Comparison of ENCODE assay signal across 1 mouse cellular context in the genomic region with DNA sequence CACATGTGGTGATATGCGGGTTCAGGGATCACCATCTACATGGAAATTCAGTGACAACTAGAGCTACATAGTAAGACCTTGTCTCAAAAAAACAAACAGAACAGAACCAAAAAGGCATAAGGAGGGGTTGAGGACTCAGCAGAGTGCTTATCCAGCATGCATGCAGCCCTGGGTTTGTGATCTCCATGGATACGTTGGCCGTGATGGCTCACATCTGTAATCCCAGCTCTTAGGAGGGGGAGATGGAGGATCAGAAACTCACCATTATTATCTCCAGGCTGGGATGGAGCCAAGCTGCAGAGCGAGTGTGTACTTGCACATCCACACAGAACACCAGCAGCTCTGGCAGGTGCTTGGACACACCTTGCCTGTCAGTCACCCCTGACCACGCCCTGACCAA.
TF ChIP-seq lines count a peak whose summit lies in the region.

No protein-coding gene starts in this region.

TF ChIP-seq in MEL, 35 proteins besides CTCF, POLR2A, EP300 and RAD21:
- TF ChIP-seq POLR2AphosphoS2 (IDR thresholded peaks at IDR 0.05; ENCODE audit: low read length) (no peak), BHLHE40 (IDR thresholded peaks at IDR 0.05; ENCODE audit: borderline replicate concordance, low read depth, low read length) (no peak), UBTF (IDR thresholded peaks at IDR 0.05; ENCODE audit: borderline replicate concordance, insufficient read depth, low read depth, low read length) (no peak), MAZ (IDR thresholded peaks at IDR 0.05; ENCODE audit: low read depth, low read length) (no peak), TBP (IDR thresholded peaks at IDR 0.05; ENCODE audit: low read depth, low read length) (no peak), MYB (IDR thresholded peaks at IDR 0.05; ENCODE audit: low read depth, low read length) (no peak), GATA1 (IDR thresholded peaks at IDR 0.05; ENCODE audit: low read depth, low read length) (no peak), MYC (IDR thresholded peaks at IDR 0.05; ENCODE audit: low read depth, low read length) (no peak), USF2 (IDR thresholded peaks at IDR 0.05; ENCODE audit: borderline replicate concordance in 1 of 2, insufficient read depth in 1 of 2, low read depth in 1 of 2, low read length in 2 of 2) (no peak), HCFC1 (IDR thresholded peaks at IDR 0.05; ENCODE audit: low read depth, low read length) (no peak), CHD1 (IDR thresholded peaks at IDR 0.05; ENCODE audit: low read depth, low read length) (no peak), ETS1 (IDR thresholded peaks at IDR 0.05; ENCODE audit: low read depth, low read length) (no peak), TAL1 (IDR thresholded peaks at IDR 0.05; ENCODE audit: low read length) (no peak), GABPA (IDR thresholded peaks at IDR 0.05; ENCODE audit: low read depth, low read length) (no peak), KAT2A (conservative IDR thresholded peaks at IDR 0.05; ENCODE audit: low read depth, low read length) (no peak), E2F4 (IDR thresholded peaks at IDR 0.05; ENCODE audit: borderline replicate concordance, low read depth, low read length) (no peak), USF1 (IDR thresholded peaks at IDR 0.05; ENCODE audit: low read depth, low read length) (no peak), MAFK (IDR thresholded peaks at IDR 0.05; ENCODE audit: borderline replicate concordance, low read depth, low read length) (no peak), RCOR1 (IDR thresholded peaks at IDR 0.05; ENCODE audit: low read depth, low read length) (no peak)
